Mouse (Mus musculus) left cerebral cortex, postnatal 14 days (tissue): ENCODE measurements around the gene Atg14. TPM values are rescaled to one million over a fixed set of nuclear protein-coding genes. Genes with fewer than 3 reads are reported as not detected.

ENCODE experiments used
- DNase-seq, 2 experiments: peaks; one replicate each; pipeline ENCODE4 v3.0.0; 2021 to 2022; ENCODE audit warnings: low spot score in 2 of 2, mixed read lengths in 1 of 2
- intact Hi-C: fragments of 180-260 bp; cut with DNase I; formaldehyde crosslinking; loops from one replicate; pipeline ENCODE4 v1.15.1; 2025
- total RNA-seq, 2 experiments: library from RNA; stranded (reverse); gene quantifications; 2 replicates each; pipeline ENCODE4 v1.2.3; 2021

Atg14 gene
- total RNA-seq, 2 experiments from 2014 or later = 15.2 to 15.4 TPM

DNA sequence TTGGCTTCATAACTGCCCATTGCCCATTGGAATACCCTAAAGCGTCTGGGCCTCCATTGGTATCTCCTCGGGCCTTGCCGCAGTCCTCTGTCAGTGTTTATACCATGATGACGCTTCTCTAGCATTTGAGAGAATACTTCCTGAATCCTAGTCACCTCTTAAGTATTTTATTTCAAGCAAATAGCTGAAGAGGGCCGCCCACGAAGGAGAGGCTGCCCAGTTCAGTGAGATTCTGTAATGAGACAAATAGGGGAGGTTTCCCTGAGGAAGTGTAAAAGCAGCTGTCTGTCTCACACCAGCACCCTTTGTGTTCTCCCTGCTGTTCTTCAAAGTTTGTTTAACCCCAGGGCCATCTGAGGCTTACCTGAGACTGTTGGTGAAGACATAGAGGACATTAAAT lies 53.7 kb downstream of the Atg14 start:
- intact Hi-C loops = no loop called here
- no peak for DNase-seq

DNA sequence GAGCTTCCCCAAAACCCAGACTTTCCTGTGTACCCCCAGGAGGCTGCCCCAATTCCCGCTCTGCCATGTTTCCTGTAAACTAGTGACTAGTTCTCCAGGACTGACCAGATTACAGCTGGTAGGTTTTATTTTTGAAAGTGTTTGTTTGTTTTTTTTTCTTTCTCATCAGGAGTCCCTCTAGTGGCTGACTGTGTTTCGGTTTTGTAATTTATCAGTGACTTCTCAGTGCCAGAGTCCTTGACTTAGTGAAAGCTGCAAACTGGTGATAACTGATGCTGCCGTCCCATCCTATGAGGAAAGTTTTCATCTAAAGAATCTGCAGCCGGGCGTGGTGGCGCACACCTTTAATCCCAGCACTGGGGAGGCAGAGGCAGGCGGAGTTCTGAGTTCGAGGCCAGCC lies 54.8 kb downstream of the Atg14 start:
- intact Hi-C loops = no loop called here
- DNase-seq = no peak

DNA sequence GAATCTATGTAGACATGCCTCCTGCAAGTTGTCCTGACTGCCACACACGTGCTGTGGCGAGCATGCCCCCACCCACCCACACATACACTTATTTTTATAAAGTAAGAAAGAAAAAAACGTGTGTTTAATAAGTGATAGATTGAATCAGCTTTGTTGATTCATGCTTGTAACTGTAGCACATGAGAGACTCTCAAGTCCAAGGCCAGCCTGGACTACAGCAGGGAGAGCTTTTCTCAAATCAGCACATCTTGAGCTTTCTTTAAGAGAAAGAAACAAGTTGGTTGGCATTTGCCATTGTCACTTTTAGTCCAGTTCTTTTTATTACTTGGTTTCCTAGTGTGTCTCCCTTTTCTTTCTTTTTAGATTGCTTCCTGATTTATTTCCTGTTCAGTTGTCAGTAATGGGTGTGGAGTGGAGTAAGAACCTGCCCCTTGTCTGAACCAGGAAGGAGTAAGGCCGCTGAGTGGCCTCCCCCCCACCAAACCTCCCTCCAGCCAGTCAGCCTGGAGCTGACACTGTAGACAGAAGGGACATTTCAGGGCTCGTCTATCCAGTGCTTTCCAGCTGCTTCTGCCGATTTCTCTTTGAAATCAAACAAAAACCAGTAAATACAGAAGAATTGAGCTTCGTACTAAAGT lies 55.5 kb downstream of the Atg14 start:
- DNase-seq = no peak
- intact Hi-C loops = loop anchor here (5.0 kb wide), 1 partner anchor 43 kb away; no protein-coding TSS in a partner anchor

DNA sequence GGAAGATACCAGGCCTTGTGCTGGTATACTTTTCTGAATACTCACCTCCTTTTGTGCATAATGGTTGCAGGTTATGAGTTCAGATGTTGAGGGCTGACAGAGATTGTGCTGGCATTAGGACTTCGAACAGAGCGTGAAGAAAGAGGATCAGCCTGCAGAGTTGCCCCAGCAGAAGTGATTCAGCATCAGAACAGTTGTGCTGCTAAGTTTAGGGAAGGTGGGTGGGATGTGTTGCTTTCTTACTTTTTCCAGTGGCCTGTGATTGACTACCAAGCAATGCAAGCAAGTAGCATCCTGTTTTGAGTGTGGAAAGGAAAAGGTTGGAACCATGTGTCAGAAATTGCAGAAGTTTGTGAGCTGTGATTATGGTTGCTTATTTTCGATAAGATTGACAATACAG lies 56.8 kb downstream of the Atg14 start:
- peak; percentile 45 to 51 for DNase-seq
- intact Hi-C loops = loop anchor here (5.0 kb wide), 1 partner anchor 41 kb away; no protein-coding TSS in a partner anchor

DNA sequence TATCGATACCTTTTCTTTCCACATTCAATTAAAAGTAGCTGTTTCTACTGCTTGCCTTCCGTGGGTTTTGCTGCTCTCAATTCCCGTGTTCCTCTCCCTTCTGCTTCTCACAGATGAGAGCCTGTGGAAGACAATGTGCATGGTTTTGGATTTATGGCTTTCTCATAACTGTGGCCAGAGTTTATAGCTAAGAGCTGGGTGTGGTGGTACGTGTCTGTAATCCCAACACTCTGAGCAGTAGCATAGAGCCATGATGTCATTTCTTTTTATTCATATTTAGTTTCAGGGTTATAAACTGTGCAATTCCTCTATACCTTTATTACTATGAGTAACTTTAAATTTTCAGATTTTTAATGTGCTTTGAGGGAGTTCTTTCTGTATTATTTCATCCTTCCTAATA lies 60.2 kb downstream of the Atg14 start:
- intact Hi-C loops = loop anchor here (5.0 kb wide), 1 partner anchor 38 kb away; no protein-coding TSS in a partner anchor
- no peak for DNase-seq

DNA sequence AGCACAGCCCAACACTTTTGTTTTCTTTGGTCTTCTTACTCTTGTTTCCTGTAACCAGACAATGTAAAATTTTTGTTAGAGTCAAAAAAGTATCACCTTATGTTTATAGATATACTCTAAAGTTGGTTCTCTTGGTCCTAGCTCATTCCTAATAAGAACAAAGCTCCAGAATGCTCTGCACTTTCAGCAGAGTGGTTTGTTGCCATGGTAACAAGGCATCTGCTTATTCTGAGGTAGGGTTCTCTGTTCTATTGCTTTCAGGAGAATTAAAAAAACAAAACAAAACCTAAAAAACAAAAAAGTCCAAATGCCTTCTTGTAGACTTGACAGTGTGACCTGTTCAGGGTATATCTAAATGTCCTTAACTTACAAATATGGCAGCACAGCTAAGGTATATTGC lies 62.4 kb downstream of the Atg14 start:
- intact Hi-C loops = no loop called here
- DNase-seq = no peak

DNA sequence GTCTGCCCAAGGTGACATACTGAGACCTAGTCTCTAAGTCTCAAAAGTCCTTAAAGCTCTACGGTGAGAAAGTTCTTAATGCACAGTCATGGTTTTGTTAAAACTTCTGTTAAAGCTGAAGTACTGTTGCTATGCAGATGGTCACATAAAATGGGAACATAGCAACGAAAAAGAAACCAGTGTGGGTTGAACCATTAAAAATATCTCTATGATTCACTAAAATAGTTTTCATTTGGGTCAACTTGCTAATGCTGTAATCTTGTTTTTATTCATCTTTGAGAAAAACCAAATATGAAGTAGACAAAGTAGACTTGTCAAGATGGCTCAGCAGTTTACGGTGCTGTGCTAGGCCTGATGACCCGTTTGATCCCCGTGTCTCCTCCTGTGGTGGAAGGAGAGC lies 63.8 kb downstream of the Atg14 start:
- DNase-seq = peak in 1 of 2 experiments; percentile 40
- intact Hi-C loops = no loop called here

DNA sequence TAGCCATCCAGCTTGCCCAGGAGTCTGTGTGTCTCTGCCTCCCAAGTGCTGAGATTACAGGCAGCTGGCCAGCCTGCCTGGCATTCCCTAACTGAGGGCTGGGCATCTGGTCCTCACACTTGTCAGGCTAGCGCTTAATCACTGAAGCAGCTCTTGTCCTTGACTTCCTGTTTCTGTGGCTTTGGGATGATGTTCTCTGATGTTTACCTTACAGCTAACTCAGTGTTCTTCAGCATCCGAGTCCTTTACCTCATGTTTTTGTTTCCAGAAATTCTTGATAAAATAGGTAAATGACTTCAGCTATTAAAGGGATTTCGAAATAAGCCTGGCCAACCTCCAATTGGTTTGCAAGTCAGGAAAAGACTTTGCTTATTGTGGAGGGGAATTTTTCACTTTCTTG lies 66.4 kb downstream of the Atg14 start:
- DNase-seq = no peak

DNA sequence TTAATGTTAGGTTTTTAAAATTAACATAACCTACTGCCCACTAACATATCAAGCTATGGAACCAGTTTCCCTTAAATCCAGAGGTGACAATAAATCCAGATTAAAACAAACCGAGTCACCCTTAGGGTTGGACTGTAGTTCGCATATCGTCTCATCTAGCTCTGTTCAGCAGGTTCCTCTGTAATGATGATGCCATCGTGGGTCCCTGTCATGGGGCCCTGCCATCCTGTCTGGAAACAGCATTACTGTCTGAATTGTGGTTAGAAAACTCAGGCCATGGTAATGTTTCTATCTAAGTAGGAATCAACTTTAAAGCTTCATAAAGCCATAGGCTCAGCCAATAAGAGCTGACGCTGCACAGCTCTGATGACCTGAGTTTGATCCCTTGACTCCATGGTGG lies 71.8 kb downstream of the Atg14 start:
- intact Hi-C loops = no loop called here
- DNase-seq = no peak

More for the DNA sequence above, 66.4 kb downstream of the Atg14 start:
- intact Hi-C loops = no loop called here

DNA sequence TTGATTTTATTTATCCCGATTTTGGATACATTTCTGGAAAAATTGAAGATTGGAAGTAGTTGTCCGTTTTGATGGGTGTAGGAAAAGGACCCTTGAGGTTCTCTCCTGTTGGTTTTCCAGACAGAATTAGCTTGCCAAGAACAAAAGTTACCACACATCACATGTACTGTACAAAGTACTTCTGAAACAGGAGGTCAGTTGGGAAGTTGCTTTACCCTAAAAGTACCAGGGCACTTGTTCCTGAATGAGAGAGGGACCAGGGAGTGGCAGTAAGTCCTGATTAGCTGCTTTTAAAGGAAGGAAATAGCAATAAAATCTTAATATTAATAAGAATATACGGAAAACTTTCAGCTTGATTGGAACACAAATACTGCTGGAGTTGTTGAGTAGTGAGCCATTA lies 73.3 kb downstream of the Atg14 start:
- intact Hi-C loops = no loop called here

DNA sequence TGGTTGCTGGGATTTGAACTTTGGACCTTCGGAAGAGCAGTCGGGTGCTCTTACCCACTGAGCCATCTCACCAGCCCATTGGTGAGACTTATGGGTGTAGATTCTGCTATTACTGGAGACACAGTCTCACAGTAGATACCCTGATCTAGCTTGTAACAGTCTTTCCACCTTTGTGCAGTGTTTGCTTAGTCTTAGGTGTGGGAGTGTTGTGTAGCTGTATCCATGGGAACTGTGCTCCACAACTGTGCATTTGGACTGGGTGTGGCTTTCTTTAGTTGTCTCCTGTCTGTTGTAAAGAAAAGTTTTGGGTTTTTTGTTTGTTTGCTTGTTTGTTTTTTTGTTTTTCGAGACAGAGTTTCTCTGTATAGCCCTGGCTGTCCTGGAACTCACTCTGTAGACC lies 74.5 kb downstream of the Atg14 start:
- intact Hi-C loops = no loop called here
- DNase-seq = no peak

More for the DNA sequence above, 73.3 kb downstream of the Atg14 start:
- no peak for DNase-seq

DNA sequence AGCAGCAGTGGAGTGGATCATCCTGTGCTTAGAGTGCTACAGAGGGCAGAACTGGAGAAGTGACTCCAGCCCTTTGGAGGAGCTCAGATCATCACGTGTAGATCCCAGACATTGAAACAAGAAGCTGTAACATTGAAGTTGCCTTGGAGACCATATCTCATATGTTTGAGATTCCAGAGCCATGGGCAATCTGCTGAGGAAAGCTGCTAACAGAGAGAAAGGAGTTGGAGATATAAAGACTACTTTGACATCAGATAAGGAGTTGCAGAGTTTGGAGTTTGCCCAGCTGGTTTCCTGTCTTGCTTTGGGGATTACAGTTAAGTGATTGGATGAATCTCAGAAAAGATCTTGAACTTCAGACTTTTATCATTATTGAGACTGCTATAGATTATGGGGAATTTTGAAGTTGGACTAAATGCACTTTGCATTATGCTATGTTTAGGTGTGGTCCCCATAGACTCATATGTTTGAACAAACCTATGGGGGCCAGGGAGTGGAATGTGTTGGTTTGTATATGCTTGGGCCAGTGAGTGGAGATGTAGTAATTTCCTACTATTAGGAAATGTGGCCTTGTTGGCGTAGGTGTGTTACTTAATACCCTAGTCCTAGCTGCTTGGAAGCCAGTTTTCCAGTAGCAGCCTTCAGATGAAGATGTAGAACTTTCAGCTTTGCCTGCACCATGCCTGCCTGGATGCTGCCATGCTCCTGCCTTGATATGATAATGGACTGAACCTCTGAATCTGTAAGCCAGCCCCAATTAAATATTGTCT lies 76.7 kb downstream of the Atg14 start:
- DNase-seq = no peak
- intact Hi-C loops = no loop called here

Other genes with a start within 250 kb of the Atg14 start
- under 1 TPM; 0.34 to 0.75 TPM for gene Lgals3, start 202.9 kb downstream of the Atg14 start, total RNA-seq
- 1 to 10 TPM in 1 of 2 experiments, under 1 TPM in 1; 0.85 to 1.2 TPM for gene Dlgap5, start 152.2 kb downstream of the Atg14 start, total RNA-seq
- 10 to 100 TPM; 88.7 to 90.9 TPM for gene Fbxo34, start 120.2 kb downstream of the Atg14 start, total RNA-seq
- 10 to 100 TPM; 89.8 to 94.0 TPM for gene Ktn1, start 77.8 kb upstream of the Atg14 start, total RNA-seq